Mouse (Mus musculus) spleen, adult 2 months (tissue): ENCODE results near the gene Trim8. TPM values are rescaled to one million over a fixed set of nuclear protein-coding genes. Genes with fewer than 3 reads are reported as not detected.
A peak's percentile ranks its signal among the peaks of the same experiment; 100 is the strongest.

ENCODE experiments used
- DNase-seq, 2 experiments: peaks; one replicate each; pipeline versions ENCODE4 v3.0.0 to v3.0.0-alpha.2; 2012 to 2021; ENCODE audit warnings: low spot score in 2 of 2, low read depth in 1 of 2
- H3K27ac ChIP-seq: fragments of 200-500 bp; 2 replicates; pipeline ENCODE4 v1.5.1; 2012; ENCODE audit warnings: low read length, inconsistent platforms; ENCODE audit not compliant: insufficient read depth
- H3K27me3 ChIP-seq: fragments of 200-500 bp; 2 replicates; pipeline ENCODE4 v1.6.1; 2012; ENCODE audit warnings: mild to moderate bottlenecking, moderate library complexity, low read length, inconsistent platforms; ENCODE audit not compliant: control insufficient read depth, insufficient read depth
- H3K36me3 ChIP-seq: fragments of 200-500 bp; 2 replicates; pipeline ENCODE4 v1.6.1; 2012; ENCODE audit warnings: mild to moderate bottlenecking, low read length, inconsistent platforms; ENCODE audit not compliant: control insufficient read depth, insufficient read depth
- H3K4me1 ChIP-seq: fragments of 200-500 bp; 2 replicates; pipeline ENCODE4 v1.6.1; 2011; ENCODE audit warnings: inconsistent platforms; ENCODE audit not compliant: control insufficient read depth, insufficient read depth, insufficient read length
- H3K4me3 ChIP-seq: fragments of 200-500 bp; 2 replicates; pipeline ENCODE4 v1.5.1; 2011; ENCODE audit warnings: mild to moderate bottlenecking, inconsistent platforms; ENCODE audit not compliant: insufficient read depth, insufficient read length; ENCODE audit errors: extremely low read depth
- CTCF ChIP-seq: fragments of 200-500 bp; IDR thresholded peaks from 2 replicates; pipeline ENCODE4 v1.5.1; 2011; ENCODE audit warnings: mild to moderate bottlenecking, inconsistent platforms; ENCODE audit not compliant: insufficient read depth, insufficient read length, insufficient replicate concordance; ENCODE audit errors: extremely low read depth
- POLR2A ChIP-seq: fragments of 200-500 bp; IDR thresholded peaks from 2 replicates; pipeline ENCODE4 v1.6.1; 2011; ENCODE audit warnings: low read depth, low read length, inconsistent platforms
- WGBS: fragments of 180-500 bp; shearing (Covaris S2); methylation state at CpG from one replicate; pipeline ENCODE4 v1.1.7; 2018; 5-methylcytosine and 5-hydroxymethylcytosine counted together
- polyA plus RNA-seq: library from polyadenylated mRNA; depleted of rRNA; stranded (reverse); fragments of >200 nt; gene quantifications from 2 replicates; pipeline ENCODE4 v1.2.3, GENCODE M21; 2012

Trim8 gene
- polyA plus RNA-seq, 1 experiment, result 47.1 TPM

DNA sequence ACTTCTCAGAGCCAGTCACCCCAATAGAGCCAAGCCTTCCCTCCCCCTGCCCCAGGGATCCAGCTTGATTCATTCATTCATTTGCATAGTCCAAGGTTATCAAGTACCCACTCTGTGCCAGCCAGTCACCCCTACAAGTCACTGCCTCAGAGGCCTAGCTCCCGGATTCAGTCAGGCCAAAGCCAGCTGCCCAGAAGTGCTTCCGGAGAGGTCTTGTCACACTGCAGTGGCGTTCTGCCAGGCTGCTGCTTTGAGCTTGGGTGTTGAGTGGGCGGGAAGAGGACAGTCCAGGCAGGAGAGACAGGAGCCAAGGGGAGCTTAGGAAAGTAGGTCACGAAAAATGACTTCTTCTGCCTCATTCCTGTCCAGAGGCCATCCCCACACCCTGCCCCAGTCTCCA, 17.0 kb upstream of the Trim8 start:
- 80% methylated on average over 5 of the region's 5 CpGs for WGBS
- no peak overlapping the region for H3K4me3 ChIP-seq
- no peak for DNase-seq
- H3K4me1 ChIP-seq, result peaks cover 7% of the 10 kb centered on the region; the same call in 1 of the 2 replicates
- peak overlapping the region; percentile 62; the same call in 1 of the 2 replicates for H3K27ac ChIP-seq
- peaks cover 9% of the 10 kb centered on the region for H3K36me3 ChIP-seq
- TF ChIP-seq CTCF (no peak), POLR2A (no peak)
- no peaks in the 10 kb centered on the region for H3K27me3 ChIP-seq

DNA sequence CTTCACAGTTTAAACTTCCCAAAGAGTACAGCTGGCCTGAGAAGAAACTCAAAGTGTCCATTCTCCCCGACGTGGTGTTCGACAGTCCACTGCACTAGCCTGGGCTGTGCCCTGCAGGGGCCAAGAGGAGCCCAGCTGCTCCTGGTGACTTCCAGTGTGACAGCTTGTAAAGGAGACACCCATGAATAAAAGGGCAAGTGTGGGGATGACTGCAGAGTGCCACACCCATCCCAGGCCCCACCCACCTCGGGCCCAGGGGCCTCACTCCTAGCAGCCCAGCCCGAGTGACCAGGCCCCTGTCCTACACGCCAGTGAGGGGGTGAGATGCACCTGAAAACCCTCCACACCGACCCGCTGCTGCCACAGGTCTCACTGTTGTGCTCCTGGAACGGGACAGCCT, 15.7 kb upstream of the Trim8 start:
- Histone ChIP-seq H3K4me1 (peaks cover 6% of the 10 kb centered on the region; the same call in 1 of the 2 replicates), H3K4me3 (no peak overlapping the region), H3K36me3 (peaks cover 9% of the 10 kb centered on the region), H3K27me3 (no peaks in the 10 kb centered on the region), H3K27ac (no peak overlapping the region)
- no peak for DNase-seq
- 79% methylated on average over 9 of the region's 9 CpGs for WGBS
- TF ChIP-seq POLR2A (no peak), CTCF (no peak)

DNA sequence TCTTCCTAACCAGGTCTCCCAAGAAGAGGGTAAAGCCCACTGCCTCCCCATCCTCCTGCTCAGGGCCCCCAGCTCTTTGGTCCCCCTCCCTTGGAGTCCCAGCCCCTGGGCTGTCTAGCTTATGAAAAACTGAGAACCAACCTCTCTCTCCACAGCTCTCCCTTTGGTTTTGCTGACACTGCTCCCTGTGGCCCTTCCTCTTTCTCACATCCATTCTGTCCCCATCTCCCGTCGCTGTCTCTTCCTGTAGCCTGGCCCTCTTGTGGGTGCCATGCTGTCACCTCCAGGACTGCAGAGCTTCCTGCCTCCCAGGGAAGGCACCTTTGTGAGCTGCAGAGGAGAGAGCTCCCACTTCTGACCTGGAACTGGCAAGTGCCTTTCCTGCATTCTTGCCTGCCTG, 14.8 kb upstream of the Trim8 start:
- no peak for TF ChIP-seq CTCF
- TF ChIP-seq POLR2A, result no peak
- DNase-seq, result no peak
- no peak overlapping the region for H3K4me3 ChIP-seq
- 48% methylated on average over 2 of the region's 2 CpGs for WGBS
- H3K36me3 ChIP-seq, result peaks cover 9% of the 10 kb centered on the region
- peaks cover 6% of the 10 kb centered on the region; the same call in 1 of the 2 replicates for H3K4me1 ChIP-seq
- H3K27me3 ChIP-seq, result no peaks in the 10 kb centered on the region
- H3K27ac ChIP-seq, result no peak overlapping the region

DNA sequence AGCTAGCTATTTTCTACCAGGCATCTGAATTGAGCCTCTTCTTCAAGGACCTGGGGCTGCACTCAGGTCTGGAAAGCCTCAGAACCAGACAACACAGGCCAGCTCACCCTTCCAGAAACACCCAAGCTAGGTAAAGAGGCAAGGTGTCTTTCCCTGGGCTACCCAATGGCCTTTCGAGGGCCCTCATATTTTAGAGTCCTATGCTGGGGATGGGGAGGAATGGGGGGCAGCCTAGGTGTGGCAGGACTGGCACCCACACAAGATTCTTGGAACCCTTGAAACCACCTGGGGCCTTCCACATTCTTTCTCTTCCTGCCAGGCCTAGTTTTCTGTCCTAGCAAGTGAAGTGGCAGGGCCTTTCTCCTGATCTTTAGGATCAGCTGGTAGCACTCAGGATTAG, 12.1 kb upstream of the Trim8 start:
- DNase-seq, result no peak
- 97% methylated on average over 1 of the region's 1 CpGs for WGBS

DNA sequence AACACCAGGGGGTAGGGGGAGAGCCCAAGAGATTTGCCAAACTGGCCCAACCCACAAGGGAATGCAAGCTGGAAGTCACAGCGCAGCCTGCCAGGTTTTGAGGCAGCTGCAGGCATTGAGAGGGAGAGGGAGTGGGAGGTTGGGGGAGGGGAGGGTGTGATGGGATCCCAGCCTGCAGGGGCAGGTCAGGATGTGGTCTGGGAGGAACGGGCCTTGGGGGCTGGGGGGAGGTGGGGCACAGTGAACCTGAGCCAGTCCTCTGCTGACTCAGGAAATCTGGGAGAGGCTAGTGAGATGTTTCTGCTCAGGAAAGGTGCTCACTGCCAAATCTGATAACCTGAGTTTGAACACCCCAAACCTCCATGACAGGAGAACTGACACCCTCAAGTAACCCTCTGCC, 10.9 kb upstream of the Trim8 start:
- TF ChIP-seq POLR2A, result no peak
- no peak for TF ChIP-seq CTCF
- 3% methylated on average over 2 of the region's 2 CpGs for WGBS
- H3K4me1 ChIP-seq, result peaks cover 6% of the 10 kb centered on the region; the same call in 1 of the 2 replicates

More for the DNA sequence above, 12.1 kb upstream of the Trim8 start:
- no peak for TF ChIP-seq POLR2A
- TF ChIP-seq CTCF, result no peak
- Histone ChIP-seq H3K4me3 (no peak overlapping the region), H3K36me3 (peaks cover 9% of the 10 kb centered on the region), H3K27ac (no peak overlapping the region), H3K4me1 (no peaks in the 10 kb centered on the region; the same call in 1 of the 2 replicates), H3K27me3 (no peaks in the 10 kb centered on the region)

DNA sequence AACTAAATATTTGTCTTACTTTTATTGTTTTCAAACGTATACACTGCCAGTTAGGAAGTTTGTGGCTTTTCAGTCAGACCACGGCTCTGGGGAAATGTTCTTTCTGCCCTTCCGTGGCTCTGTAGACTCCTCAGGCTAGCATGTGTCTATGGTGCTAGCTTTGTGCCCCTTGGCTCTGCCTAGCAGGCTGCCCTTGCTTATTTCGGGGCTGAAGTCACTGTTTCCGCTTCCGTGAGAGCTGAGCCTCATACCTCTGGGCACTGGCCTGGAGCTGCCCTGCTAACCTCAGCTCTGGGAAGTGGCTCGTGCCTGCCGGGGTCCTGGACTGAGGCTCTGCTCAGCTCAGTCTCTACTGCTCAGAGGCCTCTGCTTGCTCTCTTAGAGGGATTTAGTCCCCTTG, 6.4 kb upstream of the Trim8 start:
- Histone ChIP-seq H3K27ac (peak overlapping the region; percentile 45), H3K4me3 (no peak overlapping the region), H3K4me1 (peaks cover 6% of the 10 kb centered on the region; the same call in 1 of the 2 replicates), H3K36me3 (no peaks in the 10 kb centered on the region; the same call in 1 of the 2 replicates), H3K27me3 (no peaks in the 10 kb centered on the region)
- no peak for DNase-seq
- TF ChIP-seq POLR2A (no peak), CTCF (no peak)
- 18% methylated on average over 8 of the region's 8 CpGs for WGBS

More for the DNA sequence above, 10.9 kb upstream of the Trim8 start:
- Histone ChIP-seq H3K27me3 (no peaks in the 10 kb centered on the region), H3K36me3 (peaks cover 9% of the 10 kb centered on the region), H3K27ac (no peak overlapping the region), H3K4me3 (no peak overlapping the region)
- no peak for DNase-seq

DNA sequence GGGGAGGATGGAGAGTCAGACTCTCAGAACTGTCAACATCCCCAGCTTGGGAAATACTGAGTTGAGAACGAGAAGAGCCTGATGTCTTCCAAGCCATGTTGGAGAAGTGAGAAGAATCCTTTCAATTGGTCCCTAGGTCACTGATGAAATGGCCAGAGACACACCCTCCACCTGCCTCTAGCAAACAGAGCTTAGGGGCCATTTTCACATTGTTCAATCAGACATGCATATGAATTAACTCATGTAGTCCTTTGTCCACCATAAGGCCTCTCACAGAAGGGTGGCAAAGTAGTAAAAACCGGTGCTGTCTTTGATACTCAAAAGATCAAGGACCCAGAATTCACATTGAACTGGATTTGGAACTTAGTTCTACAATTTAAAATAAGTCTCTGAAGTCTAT, 4.3 kb upstream of the Trim8 start:
- no peak for DNase-seq
- H3K27ac ChIP-seq, result no peak overlapping the region
- WGBS, result 79% methylated on average over 2 of the region's 2 CpGs
- TF ChIP-seq CTCF, result no peak
- TF ChIP-seq POLR2A, result no peak
- H3K27me3 ChIP-seq, result no peaks in the 10 kb centered on the region
- peaks cover 6% of the 10 kb centered on the region; the same call in 1 of the 2 replicates for H3K4me1 ChIP-seq
- H3K36me3 ChIP-seq, result no peaks in the 10 kb centered on the region
- no peak overlapping the region for H3K4me3 ChIP-seq
